Mouse (Mus musculus) kidney, postnatal 36 days (tissue): ENCODE data around the gene Adora1.

ENCODE experiments used
- DNase-seq, 2 experiments: peaks; one replicate each; pipeline ENCODE4 v3.0.0; 2021 to 2022; ENCODE audit warnings: mixed read lengths in 2 of 2

Adora1 gene

DNA sequence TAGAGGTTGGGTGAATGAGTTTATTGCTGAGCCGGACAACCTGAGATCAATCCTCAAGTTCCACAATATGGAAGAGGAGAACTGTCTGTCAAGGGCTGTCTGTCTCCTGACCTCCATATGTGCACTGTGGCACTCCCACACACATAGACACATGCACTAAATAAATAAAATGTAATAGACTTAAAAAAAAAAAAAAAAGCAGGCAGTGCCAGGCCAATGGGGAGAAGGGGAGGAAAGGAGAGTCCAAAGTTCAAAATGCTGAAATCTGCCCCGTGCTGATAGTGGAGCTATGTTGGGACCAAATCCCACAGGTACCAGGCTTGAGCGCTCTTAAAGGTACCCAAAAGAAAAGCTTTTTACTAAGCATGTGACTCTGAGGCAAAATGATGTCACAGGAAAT lies 2.2 kb upstream of the Adora1 start:
- DNase-seq: peak in 1 of 2 experiments; percentile 64

DNA sequence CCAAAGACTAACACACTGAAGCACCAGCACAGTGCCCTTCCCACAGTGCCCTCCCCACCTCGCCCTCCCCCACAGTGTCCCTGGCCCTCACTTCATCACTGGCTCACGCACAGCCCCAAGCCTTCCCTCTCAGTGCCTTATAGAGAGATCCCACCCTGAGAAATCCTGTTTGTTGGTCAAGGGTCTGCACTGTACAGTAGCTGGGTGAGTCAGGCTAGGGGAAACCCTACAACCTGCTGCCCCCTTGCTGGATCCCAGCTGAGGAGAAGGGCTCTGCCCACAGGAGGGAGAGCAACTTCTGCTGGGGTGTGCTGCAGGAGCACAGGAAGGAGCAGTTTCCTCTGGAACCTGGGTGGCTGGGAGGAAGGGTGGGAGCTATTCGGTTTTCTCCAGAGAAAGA lies 911 bp upstream of the Adora1 start:
- no peak for DNase-seq

DNA sequence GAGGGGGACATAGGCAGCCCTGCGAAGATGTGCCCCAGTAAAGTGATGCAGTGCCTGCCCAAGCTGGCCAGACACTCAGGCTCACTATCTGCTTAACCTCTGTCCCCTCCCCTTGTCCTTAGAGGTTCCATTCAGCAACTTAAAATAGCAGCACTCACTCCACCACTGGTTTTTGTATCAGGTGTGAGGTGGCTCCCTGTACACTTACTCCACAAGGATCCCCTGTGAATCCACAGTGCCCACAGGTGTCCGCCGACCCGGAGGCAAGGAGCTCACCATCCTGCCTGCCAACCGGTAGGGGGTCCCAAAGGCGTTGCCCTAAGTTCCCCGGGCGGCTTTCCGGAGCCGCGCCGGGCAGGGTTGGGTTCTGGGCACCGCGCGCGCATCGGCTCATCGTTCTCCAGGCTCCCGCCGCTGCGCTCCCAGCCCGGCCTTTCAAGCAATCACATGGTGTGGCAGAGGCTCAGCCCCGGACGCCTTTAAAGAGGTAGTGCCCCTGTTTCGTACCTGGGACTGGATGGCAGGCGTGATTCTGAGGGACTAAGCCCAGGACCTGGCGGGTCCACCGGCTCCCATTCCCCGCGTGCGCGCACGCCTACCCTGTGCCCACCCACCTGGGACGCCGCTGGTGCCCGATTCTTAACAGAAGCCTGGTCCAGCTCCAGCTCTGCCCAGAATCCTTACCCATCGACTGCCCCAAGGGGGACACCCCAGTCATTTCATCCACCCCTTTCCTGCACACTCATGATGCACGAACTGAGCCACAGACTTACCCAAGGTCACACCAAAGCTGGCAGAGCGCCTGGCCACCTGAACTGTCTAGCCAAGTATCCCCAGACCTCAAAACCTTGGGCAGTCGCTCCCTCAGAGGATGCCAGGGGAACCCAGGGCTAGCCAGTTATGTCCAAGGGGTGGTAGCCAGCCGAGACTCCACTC lies 508 bp downstream of the Adora1 start:
- DNase-seq: peak; percentile 44 to 60

DNA sequence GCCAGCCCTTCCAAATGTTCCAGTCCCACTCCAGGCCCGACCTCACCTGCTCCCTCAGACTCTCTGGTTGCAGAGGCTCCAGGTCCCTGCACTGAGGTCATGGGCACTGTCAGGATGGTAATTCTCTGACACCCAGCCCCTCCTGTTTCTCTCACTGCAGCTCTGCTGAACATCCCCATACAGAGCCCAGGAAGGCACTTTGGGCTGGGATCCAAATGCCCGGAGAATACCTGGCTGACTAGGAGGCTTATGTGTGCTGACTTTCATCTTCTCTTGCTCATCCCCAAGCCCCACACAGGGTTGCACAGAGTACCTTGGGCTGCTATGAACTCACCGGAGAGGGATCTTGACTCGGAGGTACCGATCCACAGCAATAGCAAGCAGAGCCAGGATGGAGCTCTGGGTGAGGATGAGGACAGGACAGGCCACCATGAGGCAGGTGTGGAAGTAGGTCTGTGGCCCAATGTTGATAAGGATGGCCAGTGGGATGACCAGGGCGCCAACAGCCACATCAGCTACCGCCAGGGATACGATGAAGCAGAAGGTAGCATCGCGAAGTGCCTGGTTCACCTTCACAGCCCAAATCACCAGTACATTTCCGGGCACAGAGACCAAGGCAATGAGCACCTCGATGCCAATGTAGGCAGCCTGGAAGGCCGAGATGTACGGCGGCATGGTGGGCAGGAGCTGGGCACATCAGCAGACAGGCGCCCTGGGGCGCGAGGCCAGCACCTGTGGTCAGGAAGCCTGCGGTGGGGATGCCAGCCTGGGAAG lies 1.4 kb downstream of the Adora1 start:
- DNase-seq: no peak

DNA sequence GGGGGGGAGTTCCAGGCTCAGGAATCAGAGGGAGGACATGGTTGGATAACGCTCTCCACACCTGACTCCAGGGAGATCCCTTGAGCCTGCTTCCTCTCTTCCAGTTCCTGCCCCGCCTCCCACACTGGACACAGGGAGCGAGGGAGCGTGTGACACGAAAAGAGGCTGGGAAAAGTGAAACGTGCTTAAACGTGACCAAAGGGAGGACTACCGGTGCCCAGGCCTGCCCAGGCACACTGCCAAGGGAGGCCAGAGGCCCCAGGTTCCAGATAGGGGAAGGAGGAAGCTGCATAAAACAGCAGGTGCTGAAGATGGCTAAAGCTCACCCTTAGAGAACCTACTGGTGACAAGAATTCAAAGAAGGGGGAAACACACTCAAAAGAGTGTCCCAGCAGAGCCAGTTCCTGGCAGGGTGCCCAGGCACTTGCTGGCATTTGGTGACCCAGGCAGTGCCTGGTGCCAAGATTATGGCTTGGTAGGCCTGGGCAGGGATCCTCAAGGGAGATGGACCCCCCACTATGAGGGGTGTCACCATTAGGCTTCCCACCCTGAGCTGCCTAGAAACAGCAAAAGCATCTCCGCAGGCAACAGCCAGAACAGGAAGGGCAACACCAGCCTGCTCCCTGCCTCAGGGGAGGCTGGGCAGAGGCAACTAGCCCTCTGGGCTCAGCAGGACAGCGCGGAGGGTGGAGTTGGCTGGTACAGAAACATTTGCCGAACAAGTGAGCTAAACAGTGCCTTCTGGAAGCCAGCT lies 2.3 kb downstream of the Adora1 start:
- DNase-seq: peak; percentile 37 to 61

DNA sequence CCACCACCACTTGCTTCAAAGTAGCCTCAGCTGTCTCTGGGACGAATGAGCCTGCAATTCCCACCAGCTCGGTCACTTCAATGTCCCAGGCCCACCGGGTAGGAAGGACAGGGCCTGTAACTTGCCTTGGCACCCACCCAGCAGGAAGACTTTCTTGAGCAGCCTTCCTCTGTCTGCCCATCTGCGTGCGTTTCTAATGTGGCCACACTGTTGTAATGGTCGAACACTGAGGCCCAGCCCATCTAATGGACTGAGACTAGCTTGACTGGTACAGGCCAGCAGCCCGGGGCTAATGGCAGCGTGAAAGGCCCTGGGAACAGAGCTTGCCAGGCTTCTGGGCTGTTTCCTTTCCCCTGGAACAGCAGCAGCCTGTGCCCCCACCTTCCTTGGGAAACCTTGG lies 2.9 kb downstream of the Adora1 start:
- no peak for DNase-seq

DNA sequence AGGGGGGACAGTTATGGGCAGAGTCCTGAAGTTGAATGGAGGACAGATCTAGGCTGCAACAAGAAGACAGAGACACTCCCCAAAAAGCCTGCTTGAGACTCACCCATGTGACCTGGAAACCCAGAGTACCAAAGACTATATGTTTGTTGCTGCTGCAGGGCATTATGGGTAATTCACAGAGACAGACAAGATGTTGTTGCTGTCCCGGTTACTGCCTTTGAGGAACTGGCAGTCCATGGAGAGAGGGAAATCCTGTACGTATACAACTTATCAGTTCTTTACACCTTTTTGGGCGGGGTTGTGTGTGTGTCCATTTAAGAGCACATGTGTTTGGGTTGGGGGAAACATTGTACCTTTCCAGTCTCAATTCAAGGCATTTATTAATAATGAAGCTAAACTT lies 3.5 kb downstream of the Adora1 start:
- no peak for DNase-seq

DNA sequence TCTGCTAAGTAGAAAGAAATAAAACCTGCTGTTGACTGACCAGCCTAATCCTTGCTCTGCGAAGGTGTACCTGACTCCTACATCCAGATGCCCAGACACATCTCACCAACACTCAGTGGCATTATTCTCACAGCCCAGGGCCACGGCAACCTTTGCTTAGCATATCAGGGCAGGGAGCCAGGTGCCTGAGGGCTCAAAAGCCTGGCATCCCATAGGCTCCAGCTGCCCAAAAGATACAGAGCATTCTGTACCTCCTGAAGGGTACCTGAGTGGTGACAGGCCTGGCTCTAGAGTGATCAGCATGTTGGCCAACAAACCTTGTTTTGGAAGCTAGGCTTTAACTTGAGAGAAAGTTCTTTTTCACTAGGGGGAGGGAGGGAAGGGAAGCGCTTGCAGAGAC lies 4.0 kb downstream of the Adora1 start:
- no peak for DNase-seq

DNA sequence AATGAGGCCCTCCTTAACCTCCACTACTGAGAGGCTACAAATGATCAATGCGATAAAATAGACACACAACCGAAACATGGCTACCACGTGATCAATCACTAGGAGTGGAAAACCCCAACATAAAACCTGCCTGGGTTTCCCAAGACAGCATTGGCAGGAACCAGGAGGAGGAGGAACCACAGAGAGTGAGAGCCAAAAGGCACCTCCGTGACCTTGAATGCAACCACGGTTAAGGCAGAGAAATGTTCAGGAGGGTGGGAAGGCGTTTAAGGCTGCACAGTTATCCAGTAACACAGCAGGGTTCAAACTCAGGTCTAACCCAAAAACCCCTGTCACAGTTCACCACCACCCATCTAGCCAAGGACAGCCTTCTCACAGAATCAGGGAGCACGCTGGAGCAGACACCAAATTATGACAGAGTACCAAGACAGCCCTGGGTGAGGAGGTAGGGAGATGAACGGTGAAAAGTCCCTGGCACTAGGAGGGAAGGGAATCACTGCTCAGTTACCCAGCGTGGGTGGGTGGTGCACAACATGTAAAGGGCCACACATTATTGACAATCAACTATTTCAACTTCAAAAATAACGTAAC lies 4.5 kb downstream of the Adora1 start:
- DNase-seq: no peak

DNA sequence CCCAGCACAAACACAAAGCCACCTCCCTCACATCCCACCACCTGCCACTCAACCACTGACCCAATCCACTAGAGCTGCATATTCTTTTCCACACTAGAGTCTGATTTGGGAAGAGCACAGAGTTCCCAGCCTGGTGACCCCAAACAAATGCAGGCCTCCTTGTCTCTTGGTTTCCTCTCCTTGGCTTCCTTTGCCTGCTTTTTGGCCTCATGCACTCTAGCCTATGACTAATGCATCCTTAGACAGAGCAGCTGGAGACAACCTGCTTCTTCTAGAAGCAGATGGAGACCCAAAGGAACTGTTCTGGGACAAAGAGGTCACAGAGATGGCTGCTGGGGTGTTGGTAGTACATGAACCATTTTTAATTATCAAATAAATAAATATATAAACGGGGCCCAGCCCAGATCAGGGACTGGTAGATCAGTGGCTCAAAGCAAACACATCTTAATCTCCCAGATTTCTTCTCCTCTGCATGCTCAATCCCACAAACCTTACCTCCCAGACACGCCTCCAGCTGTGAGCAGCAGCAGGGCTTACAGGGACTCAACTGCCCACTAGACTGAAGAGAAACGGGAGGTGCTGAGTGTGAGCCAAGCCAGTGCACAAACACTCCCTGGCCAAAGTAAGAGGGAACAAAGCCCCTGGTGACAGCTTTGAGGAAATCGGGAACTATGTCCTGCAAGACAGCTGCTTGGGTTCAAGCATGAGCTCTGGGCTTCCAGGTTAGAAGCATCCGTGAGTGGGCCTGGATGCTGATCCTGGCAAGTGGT lies 5.2 kb downstream of the Adora1 start:
- no peak for DNase-seq

DNA sequence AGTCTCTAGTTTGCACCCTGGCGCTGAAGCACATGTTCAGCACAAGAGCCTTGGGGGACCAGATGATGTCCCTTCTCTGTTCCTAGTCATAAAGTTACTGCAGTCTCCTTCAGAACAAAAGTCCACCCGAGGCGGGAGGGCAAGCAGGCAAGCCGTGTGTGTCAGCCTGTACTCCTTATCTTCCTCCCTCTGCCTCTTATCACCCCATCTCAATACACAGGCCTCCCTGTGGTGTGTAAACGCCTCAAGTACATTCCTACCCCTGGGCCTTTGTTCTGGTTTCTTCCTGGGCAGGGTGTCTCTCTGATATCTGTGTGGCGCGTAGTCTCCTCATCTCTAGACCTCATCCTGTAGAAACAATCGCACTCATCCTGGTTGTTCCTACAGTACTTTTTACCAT lies 8.5 kb downstream of the Adora1 start:
- no peak for DNase-seq

DNA sequence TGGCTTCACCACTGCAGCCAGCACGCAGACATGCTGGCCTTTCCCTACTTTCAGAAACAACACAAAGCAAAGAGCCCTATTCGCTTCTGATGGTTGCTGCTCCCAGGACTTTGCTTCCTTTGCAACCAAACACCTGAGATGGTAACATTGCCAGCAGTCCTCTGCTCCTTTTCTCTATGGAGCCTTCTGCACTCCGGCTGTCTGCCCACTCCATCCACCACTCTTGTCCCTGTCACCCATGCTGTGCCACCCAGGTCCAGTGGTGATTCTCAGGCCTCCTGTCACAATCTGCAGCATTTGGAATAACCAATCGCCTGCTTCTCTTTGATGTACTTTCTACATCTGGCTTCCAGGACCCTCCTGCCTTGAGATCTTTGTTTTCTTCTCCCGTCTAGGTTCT lies 9.9 kb downstream of the Adora1 start:
- no peak for DNase-seq

DNA sequence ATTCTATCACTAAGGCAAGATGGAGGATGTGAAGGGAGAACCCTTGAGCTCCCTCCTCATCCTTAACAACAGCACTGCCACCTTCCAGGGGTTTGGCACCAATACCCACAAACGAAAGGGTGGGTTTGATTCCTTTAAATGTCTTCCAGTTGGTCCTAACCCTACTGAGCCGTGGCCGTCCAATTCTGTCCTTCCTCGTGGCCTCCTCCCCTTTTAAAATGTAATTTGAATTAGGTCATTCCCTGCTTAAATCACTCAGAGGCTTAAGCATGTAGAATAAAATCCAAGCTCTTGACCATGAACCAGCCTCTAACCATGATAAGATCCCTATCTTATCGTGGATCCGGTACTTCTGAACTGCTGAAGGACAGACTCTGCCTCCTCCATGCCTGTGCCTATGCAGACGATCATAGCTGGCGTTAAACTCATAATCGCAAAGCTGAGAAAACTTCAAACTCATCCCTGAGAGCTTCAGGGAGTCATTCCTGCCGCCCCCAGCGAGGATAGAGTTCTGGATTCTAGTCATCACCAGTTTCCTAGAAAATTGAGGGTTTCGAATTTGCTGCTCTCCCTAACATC lies 10.5 kb downstream of the Adora1 start:
- DNase-seq: no peak

DNA sequence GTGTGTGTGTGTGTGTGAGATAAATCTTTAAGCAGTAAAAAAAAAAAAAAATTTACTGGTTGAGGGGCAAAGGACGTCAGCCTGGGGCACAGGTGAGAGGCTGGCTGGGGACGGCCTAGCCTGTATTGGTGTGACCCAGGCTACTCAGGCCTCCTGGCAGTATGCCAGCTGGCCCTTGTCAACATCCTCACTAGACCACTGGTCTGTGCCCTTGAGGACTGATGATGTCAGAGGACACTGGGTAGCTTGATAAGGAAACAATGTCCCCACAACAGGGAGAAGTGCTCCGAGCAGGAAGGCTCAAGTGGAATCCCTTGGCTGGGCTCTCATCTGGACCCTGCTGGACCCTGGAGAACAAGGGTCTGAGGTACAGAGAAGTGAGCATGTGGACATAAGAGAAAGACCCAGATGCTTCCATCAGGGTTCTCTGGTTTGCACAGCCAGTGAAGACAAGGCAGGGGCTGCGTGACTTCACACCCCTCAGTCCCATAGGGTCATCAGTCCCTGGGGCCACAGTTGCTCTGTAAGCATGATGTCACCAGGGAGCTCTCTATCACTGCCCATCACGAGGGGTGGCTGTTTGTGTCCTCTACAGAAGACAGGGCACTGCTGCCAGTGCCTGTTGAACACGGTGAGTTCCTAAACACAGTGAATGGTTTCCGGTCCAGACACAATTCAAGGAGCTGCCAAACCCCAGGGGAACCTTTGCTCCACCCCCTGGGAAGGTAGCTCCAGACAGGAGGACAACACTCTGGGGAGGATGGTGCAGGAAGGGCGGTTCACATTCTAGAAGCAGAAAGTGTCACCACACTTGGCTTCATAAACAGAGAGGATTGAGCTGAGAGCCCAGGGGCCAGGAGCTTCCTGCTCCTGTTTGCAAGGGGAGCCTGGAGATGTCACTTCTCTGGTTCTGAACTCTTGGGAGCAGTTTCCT lies 12.8 kb downstream of the Adora1 start:
- peak; percentile 76 to 82 for DNase-seq

DNA sequence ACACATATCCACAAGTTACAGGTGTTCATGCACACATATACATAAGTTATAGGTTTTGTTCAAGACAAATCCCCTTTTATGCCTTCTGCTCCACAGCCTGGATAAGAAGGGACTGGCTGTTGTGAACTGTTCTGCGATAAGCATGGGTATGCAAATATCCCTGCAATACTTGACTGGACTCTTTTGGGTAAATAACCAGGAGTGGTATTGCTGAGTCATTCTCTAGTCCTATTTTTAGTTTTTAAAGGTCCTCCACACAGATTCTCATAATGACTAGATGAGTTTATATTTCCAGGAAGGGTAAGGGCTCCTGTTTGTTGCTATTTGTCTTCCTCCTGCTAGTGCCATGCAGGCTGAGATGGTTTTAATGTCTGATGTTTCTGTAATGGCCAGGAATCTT lies 14.1 kb downstream of the Adora1 start:
- no peak for DNase-seq

DNA sequence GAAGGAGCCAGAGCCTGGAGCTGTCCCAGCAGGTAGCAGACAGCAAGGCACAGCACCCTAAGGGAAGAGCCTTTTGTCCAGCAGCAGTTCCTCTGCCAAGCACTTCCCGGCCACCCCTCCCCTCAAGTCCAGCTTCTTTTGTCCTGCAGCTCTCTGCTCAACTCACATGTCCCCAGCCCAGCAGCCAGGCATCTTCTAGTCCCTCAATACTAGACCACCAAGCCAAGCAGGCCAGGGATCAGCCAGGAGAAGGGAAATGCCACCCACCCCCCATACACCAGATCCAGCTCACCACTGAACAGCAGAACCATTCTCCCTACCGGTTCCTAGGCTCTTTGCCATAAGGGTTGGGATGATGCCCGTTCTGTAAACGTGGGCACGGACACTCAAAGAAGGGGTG lies 15.6 kb downstream of the Adora1 start:
- no peak for DNase-seq

DNA sequence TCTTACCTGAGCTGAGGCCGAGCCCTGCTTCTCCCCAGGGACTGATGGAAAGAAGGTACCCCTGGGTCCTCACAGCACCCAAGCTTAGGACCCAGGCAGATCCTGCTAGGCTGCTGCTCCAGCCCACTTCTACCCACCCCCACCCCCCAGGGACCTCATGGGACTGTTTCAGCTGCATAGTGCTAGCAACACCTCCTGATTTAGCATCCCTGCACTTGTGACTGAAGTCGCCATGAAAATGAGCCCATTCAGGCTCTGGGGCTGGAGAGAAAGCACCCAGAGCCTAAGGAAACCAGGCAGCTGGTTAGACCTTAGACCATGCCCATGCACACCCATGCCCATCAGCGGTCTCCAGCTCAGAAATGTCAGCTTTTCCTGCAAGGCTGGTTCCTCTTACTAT lies 17.3 kb downstream of the Adora1 start:
- DNase-seq: no peak

DNA sequence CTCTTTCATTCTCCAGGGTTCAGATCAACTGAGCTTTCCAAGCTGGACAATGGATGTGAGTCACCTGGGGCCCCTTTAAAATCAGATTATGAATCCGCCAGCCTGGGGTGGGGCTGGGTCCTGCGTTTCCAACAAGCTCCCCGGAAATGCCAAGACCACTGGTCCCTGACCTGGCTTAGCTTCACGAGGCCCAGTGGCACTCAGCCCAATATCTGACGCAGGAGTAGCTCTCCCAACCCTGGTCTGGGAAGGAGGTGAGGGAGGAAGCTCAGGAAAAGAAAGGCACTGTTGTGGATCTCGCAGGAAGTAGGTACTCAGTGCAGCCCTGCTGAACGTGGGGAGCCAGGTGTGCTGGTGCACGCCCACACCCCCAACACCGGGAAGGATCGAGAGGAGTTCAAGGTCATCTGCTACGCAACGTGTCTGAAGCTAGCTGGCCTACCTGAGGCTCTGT lies 18.2 kb downstream of the Adora1 start:
- DNase-seq: peak; percentile 52 to 61

DNA sequence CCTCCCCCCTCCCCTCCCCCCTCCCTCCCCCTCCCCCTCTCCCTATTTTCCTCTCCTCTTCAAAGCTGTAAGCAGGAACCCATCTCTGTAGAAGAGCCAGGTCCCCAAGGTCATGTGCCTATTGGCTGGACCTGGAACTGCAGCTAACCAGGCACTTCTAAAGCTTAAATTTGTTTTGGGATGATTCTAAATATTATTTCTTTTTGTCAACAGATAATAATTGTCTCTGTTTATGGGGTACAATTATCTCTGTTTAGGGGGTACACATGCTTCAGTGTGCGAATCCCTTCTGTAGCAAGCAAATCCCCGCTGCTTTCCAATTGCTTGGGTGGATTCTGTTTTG lies 18.6 kb downstream of the Adora1 start:
- no peak for DNase-seq
